Mouse (Mus musculus) CH12.LX (cell line): ENCODE data around the gene Dhdh. TPM values are rescaled to one million over a fixed set of nuclear protein-coding genes. Genes with fewer than 3 reads are reported as not detected.

ENCODE experiments used
- DNase-seq: peaks from one replicate; pipeline ENCODE4 v3.0.0-alpha.2; 2013; ENCODE audit errors: extremely low read depth
- H3K27ac ChIP-seq: 2 replicates; pipeline ENCODE4 v1.5.1; 2012; ENCODE audit warnings: low read depth, mild to moderate bottlenecking, control low read depth, moderate library complexity; ENCODE audit not compliant: insufficient read depth
- H3K27me3 ChIP-seq: replicated peaks from 2 replicates; pipeline ENCODE3; 2012; ENCODE audit warnings: inconsistent platforms
- H3K36me3 ChIP-seq, 2 experiments: replicated peaks in 1 of 2; 2 replicates each; pipeline versions ENCODE3 to v1.6.1; 2012; ENCODE audit warnings: inconsistent platforms in 1 of 2, low read length in 1 of 2, mild to moderate bottlenecking in 1 of 2, mixed read lengths in 1 of 2, moderate library complexity in 1 of 2; ENCODE audit not compliant: control insufficient read depth in 1 of 2, insufficient read depth in 1 of 2
- H3K4me1 ChIP-seq, 2 experiments: 2 replicates each; pipeline ENCODE4 v1.6.1; 2012; ENCODE audit warnings: inconsistent platforms in 1 of 2, moderate library complexity in 1 of 2; ENCODE audit not compliant: insufficient read depth in 2 of 2, control insufficient read depth in 1 of 2
- H3K4me2 ChIP-seq: 2 replicates; pipeline ENCODE4 v1.6.1; 2012; ENCODE audit warnings: low read depth, mild to moderate bottlenecking, control low read depth; ENCODE audit not compliant: poor library complexity, insufficient read depth, severe bottlenecking
- H3K4me3 ChIP-seq, 3 experiments: fragments of 150-350 bp in 1 of 3; sonication (generic) in 1 of 3; replicated peaks in 1 of 3; 2 replicates each; pipeline versions ENCODE3 to v1.5.1; 2011 to 2012; ENCODE audit warnings: low read depth in 2 of 3, low read length in 2 of 3, mild to moderate bottlenecking in 2 of 3, moderate library complexity in 2 of 3, control low read depth in 1 of 3, improper control_type of control experiment in 1 of 3, inconsistent platforms in 1 of 3, mixed read lengths in 1 of 3; ENCODE audit not compliant: poor library complexity in 1 of 3
- H3K79me2 ChIP-seq: replicated peaks from 2 replicates; pipeline ENCODE4 v1.6.1; 2012; ENCODE audit warnings: mild to moderate bottlenecking, moderate library complexity; ENCODE audit not compliant: control insufficient read depth, poor library complexity, insufficient read depth, severe bottlenecking; ENCODE audit errors: extremely low read depth
- H3K9ac ChIP-seq: 2 replicates; pipeline ENCODE4 v1.6.1; 2012; ENCODE audit warnings: low read depth, mild to moderate bottlenecking, control low read depth, moderate library complexity; ENCODE audit not compliant: insufficient read depth
- H3K9me3 ChIP-seq: replicated peaks from 2 replicates; pipeline ENCODE3; 2012; ENCODE audit warnings: low read length, inconsistent platforms, mixed read lengths
- BHLHE40 ChIP-seq: IDR thresholded peaks from 2 replicates; pipeline ENCODE4 v1.6.1; 2011; ENCODE audit warnings: mild to moderate bottlenecking, low read depth, low read length, improper control_type of control experiment
- CHD1 ChIP-seq: IDR thresholded peaks from 2 replicates; pipeline ENCODE4 v1.6.1; 2012; ENCODE audit warnings: low read depth, low read length, improper control_type of control experiment, inconsistent platforms
- CTCF ChIP-seq, 2 experiments: IDR thresholded peaks in 1 of 2; conservative IDR thresholded peaks in 1 of 2; 2 replicates each; pipeline ENCODE4 v1.5.1; 2011 to 2012; ENCODE audit warnings: low read depth in 2 of 2, low read length in 2 of 2, improper control_type of control experiment in 1 of 2, inconsistent platforms in 1 of 2, mild to moderate bottlenecking in 1 of 2, moderate library complexity in 1 of 2
- HCFC1 ChIP-seq: IDR thresholded peaks from 2 replicates; pipeline ENCODE4 v1.6.1; 2012; ENCODE audit warnings: low read depth, mild to moderate bottlenecking, inconsistent platforms, low read length, improper control_type of control experiment
- JUN ChIP-seq: IDR thresholded peaks from 2 replicates; pipeline ENCODE4 v1.6.1; 2011; ENCODE audit warnings: low read depth, mild to moderate bottlenecking, low read length, improper control_type of control experiment, moderate library complexity; ENCODE audit not compliant: insufficient read depth
- MAZ ChIP-seq: IDR thresholded peaks from 2 replicates; pipeline ENCODE4 v1.6.1; 2012; ENCODE audit warnings: low read depth, mild to moderate bottlenecking, inconsistent platforms, low read length, improper control_type of control experiment, moderate library complexity
- MEF2A ChIP-seq: IDR thresholded peaks from 2 replicates; pipeline ENCODE4 v1.6.1; 2014; ENCODE audit warnings: low read depth, mild to moderate bottlenecking, inconsistent platforms, low read length, improper control_type of control experiment, borderline replicate concordance
- MXI1 ChIP-seq: IDR thresholded peaks from 2 replicates; pipeline ENCODE4 v1.6.1; 2011; ENCODE audit warnings: mild to moderate bottlenecking, low read depth, low read length, improper control_type of control experiment
- MYC ChIP-seq: IDR thresholded peaks from 2 replicates; pipeline ENCODE4 v1.6.1; 2011; ENCODE audit warnings: low read depth, mild to moderate bottlenecking, improper control_type of control experiment, low read length
- POLR2AphosphoS2 ChIP-seq: IDR thresholded peaks from 2 replicates; pipeline ENCODE4 v1.6.1; 2011; ENCODE audit warnings: low read depth, low read length, improper control_type of control experiment
- TBP ChIP-seq: conservative IDR thresholded peaks from 2 replicates; pipeline ENCODE4 v1.6.1; 2011; ENCODE audit warnings: low read depth, low read length, improper control_type of control experiment
- USF2 ChIP-seq: conservative IDR thresholded peaks from 2 replicates; pipeline ENCODE4 v1.6.1; 2011; ENCODE audit warnings: low read depth, low read length, improper control_type of control experiment
- ZKSCAN1 ChIP-seq: IDR thresholded peaks from 2 replicates; pipeline ENCODE4 v1.6.1; 2012; ENCODE audit warnings: low read depth, inconsistent platforms, low read length, improper control_type of control experiment, borderline replicate concordance
- ZNF384 ChIP-seq: IDR thresholded peaks from 2 replicates; pipeline ENCODE4 v1.6.1; 2012; ENCODE audit warnings: low read depth, low read length, improper control_type of control experiment, inconsistent platforms
- dilution Hi-C: fragments of 300-500 bp; cut with MboI; formaldehyde crosslinking; loops from 2 replicates; pipeline ENCODE4 v1.14.3; 2020; ENCODE audit warnings: low sequenced_read_pairs; ENCODE audit not compliant: extremely low pct_unique_long_range_greater_than_20kb, extremely low pct_ligation_motif_present
- in situ Hi-C: fragments of 300-500 bp; cut with MboI; formaldehyde crosslinking; loops from 3 replicates; pipeline ENCODE4 v1.14.3; 2019; ENCODE audit warnings: low sequenced_read_pairs, low pct_ligation_motif_present, low pct_unique_long_range_greater_than_20kb, mixed read lengths
- polyA plus RNA-seq: library from polyadenylated mRNA; unstranded; fragments of >175 nt; gene quantifications from 2 replicates; pipeline ENCODE4 v1.2.1, GENCODE M21; 2012; ENCODE audit warnings: low read depth; ENCODE audit not compliant: insufficient read length
- total RNA-seq, 2 experiments: library from RNA; depleted of rRNA; stranded (reverse); fragments of 300-350 nt in 1 of 2; fragments of >200 nt in 1 of 2; gene quantifications; 2 replicates each; pipeline ENCODE4 v1.2.3; 2012 to 2014

Gene Dhdh
- total and polyA plus RNA-seq, 3 experiments: 5.9 to 18.0 (median 7.2) TPM

DNA sequence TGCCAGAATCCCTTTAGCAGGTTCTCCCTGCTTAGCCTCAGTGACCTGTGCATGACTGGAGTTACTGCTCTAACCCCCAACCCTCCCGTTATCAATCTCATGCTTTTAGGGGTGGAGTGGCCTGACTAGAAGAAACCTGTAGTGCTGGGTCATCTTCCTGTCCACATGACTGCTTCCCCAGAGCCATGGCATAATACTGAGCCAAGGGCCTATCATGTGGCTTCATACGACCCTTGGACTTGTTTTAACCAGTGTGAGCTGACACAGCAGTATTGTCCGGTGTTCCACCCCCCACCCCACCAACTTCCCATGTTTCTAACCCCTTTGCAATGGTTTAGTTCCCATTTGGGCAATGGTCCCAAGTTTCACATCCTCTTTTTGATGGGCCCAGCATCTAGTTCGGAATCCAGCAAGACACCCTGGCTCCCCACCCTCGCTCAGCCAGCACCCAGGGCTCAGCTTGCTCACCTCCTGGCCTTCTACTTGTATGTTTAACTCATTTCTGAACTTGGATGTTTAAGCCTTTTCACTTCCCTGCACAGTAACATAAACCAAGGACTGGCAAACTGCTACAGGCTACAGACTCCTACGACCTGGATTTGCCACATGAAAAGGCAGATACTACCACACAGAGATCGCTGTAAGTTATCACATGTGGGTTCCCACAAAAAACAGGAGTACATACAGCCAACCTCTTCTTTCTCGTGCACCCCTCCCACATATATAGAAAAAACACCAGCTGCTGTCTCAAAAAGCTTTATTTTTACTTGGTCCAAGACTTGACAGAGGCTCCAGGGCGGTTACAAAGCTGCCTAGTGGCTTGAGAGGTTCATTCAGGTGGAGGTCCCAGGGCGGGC is 31.2 kb downstream of the Dhdh start (continued):
- TF ChIP-seq MXI1: no peak; the same call in 1 of the 2 replicates
- no peak for TF ChIP-seq CTCF (conservative IDR thresholded peaks at IDR 0.05 in 1 of 2, IDR thresholded peaks at IDR 0.05 in 1 of 2; ENCODE audit: low read depth in 2 of 2, low read length in 2 of 2)
- TF ChIP-seq JUN: no peak
- no peak for TF ChIP-seq CHD1
- no peak for TF ChIP-seq TBP
- no peak for TF ChIP-seq HCFC1
- TF ChIP-seq USF2: no peak
- no peak for TF ChIP-seq MEF2A
- no peak for TF ChIP-seq MYC
- no peak for TF ChIP-seq ZKSCAN1
- TF ChIP-seq MAZ: no peak
- no peak for TF ChIP-seq BHLHE40

DNA sequence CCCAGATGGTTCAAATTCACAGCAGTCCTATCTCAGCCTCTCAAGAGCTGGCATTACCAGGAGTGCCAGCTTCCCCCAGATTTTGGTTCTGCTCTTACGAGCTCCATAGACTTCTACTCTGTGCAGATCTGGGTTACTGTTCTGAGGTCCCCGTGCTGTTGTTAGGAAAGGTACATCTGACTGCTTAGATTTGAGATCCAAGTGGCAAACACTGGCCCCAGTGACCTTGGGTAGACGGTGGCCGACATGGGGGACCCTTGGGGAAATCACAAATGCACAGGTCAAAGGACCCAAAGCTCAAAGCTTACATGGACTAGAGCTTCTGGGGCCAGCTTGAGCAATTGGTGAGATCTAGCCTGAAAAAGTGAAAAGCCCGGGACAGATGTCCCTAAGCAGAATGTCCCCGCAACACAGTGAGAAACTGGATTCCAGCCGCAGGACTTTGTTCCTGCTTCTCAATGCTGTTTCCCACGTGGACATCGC is 31.8 kb downstream of the Dhdh start:
- no peak overlapping the region for H3K27ac ChIP-seq
- peaks cover 8 to 35% of the 10 kb centered on the region in 2 experiments for H3K4me1 ChIP-seq
- dilution Hi-C loops: no loop called here
- peaks cover 43 to 76% of the 10 kb centered on the region in 2 experiments for H3K36me3 ChIP-seq
- no peak overlapping the region for H3K9ac ChIP-seq
- no peak for TF ChIP-seq POLR2AphosphoS2
- 0 out of 2 replicates have a peak, but pooled peaks have one; percentile 2 for TF ChIP-seq MAZ
- H3K27me3 ChIP-seq: no peaks in the 10 kb centered on the region
- H3K79me2 ChIP-seq: peaks cover 19% of the 10 kb centered on the region
- no peaks in the 10 kb centered on the region for H3K9me3 ChIP-seq
- DNase-seq: no peak
- in situ Hi-C loops: no loop called here
- H3K4me3 ChIP-seq: peak overlapping the region in 1 of 3 experiments; percentile 50
- no peak overlapping the region for H3K4me2 ChIP-seq

DNA sequence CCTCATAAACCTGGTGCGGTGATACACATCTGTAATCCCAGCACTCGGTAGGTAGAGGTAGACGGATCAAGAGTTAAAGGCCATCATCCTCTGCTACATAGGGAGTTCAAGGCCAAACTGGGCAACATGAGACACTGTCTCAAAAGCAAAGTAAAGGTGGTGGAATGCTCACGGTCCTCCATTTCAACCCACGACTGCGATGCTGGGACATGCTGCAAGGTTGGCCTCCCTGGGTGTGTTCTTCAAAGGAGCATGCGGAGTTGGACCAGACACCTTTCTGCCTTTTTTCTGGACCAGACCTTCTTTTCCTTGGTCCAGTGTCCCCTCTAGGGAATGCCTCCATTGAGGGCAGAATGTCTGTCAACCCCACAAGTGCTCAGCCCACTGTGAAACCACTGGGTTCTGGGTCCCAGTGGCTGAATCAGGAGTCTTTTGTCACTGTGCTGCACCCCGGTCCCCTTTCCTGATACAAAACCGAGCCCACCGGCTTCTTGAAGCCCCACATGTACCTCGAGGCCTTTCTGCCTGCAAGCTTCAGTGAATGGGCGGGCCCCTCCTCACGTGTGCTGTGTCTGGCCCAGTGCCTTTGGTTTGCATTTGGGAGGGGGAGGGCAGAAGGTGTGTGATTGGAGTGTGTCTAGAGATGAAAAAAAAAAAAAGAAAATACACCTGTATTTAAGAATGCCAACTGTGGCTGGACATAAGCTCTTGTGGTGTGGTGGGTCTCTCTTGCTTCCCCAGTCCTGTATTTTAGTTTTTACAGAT is 32.5 kb downstream of the Dhdh start:
- Histone ChIP-seq H3K4me2 (no peak overlapping the region), H3K79me2 (peaks cover 19% of the 10 kb centered on the region), H3K4me3 (no peak overlapping the region), H3K27ac (no peak overlapping the region), H3K9ac (no peak overlapping the region), H3K36me3 (peaks cover 43 to 76% of the 10 kb centered on the region in 2 experiments), H3K4me1 (peaks cover 7 to 34% of the 10 kb centered on the region in 2 experiments), H3K9me3 (no peaks in the 10 kb centered on the region), H3K27me3 (no peaks in the 10 kb centered on the region)
- dilution Hi-C loops: no loop called here
- in situ Hi-C loops: no loop called here
- DNase-seq: no peak
- TF ChIP-seq CTCF (conservative IDR thresholded peaks at IDR 0.05 in 1 of 2, IDR thresholded peaks at IDR 0.05 in 1 of 2; ENCODE audit: low read depth in 2 of 2, low read length in 2 of 2) (no peak), ZNF384 (peak; percentile 31)
